Mouse (Mus musculus) E14TG2a.4 (cell line): ENCODE data around the gene Lrp3.

Source experiments
- CTCF ChIP-seq: conservative IDR thresholded peaks from 2 replicates; pipeline ENCODE4 v1.5.1; 2014; ENCODE audit warnings: low read length
- NANOG ChIP-seq: IDR thresholded peaks from 2 replicates; pipeline ENCODE4 v1.6.1; 2014; ENCODE audit warnings: borderline replicate concordance, low read length, mixed read lengths

DNA sequence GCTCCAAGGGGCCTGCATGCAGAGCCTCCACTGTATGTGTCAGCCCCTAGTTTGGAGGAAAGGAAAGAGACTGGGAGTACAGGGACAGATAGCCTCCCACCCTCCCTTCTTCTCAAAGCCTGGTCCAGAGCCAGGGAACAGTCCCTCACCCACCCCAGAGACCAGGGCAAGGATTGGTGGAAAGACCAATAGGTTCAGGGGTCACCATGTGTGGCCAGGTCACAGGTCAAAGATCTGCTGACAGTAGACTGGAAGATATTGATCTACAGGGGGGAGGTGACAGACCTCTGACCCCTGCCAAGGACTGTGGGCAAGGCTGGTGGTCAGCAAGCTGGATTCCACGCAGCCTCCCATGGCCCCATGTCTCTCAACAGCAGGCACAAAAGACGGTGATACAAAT is 47.4 kb downstream of the Lrp3 start:
- TF ChIP-seq CTCF (no peak), NANOG (no peak)
